Mouse (Mus musculus) layer of hippocampus, postnatal 25 days (tissue): ENCODE measurements at regions not wholly inside any gene's neighbourhood (a gene's known extent, or its start where the extent isn't known, plus 50 kb on each side); places are given as distances from the start of the nearest gene placed in this dataset.

Source experiments
- DNase-seq, 2 experiments: peaks; one replicate each; pipeline ENCODE4 v3.0.0; 2022; ENCODE audit warnings: mixed read lengths in 2 of 2, low spot score in 1 of 2; ENCODE audit errors: extremely low spot score in 1 of 2

- DNase-seq, result peak; percentile 56 to 70
Observed at GRCm38 (mm10) chr9:31971801-31972628, 58.8 kb upstream of the Barx2 start.

GRCm38 (mm10) chr9:31972629-31972993, 59.3 kb upstream of the Barx2 start:
- no peak for DNase-seq

GRCm38 (mm10) chr9:31976191-31976590, 62.9 kb upstream of the Barx2 start:
- DNase-seq, result no peak

GRCm38 (mm10) chr9:31978071-31978470, 64.8 kb upstream of the Barx2 start:
- no peak for DNase-seq

GRCm38 (mm10) chr9:31979211-31979610, 65.9 kb upstream of the Barx2 start:
- no peak for DNase-seq

GRCm38 (mm10) chr9:31980459-31980858, 67.2 kb upstream of the Barx2 start:
- DNase-seq, result no peak

- no peak for DNase-seq
Observed at GRCm38 (mm10) chr9:31983759-31984586, 70.7 kb upstream of the Barx2 start.

- DNase-seq, result no peak
Observed at GRCm38 (mm10) chr9:31988826-31989225, 75.6 kb upstream of the Barx2 start.

- DNase-seq, result no peak
Observed at GRCm38 (mm10) chr9:31989581-31990360, 76.5 kb upstream of the Barx2 start.

GRCm38 (mm10) chr9:31990456-31990855, 77.2 kb upstream of the Barx2 start:
- DNase-seq, result no peak

- no peak for DNase-seq
Observed at GRCm38 (mm10) chr9:31993631-31994601, 80.7 kb upstream of the Barx2 start.

- no peak for DNase-seq
Observed at GRCm38 (mm10) chr9:31995101-31995500, 81.8 kb upstream of the Barx2 start.

- no peak for DNase-seq
Observed at GRCm38 (mm10) chr9:31995700-31996099, 82.4 kb upstream of the Barx2 start.

- DNase-seq, result no peak
Observed at GRCm38 (mm10) chr9:31996466-31997177, 83.4 kb upstream of the Barx2 start.

- peak in 1 of 2 experiments; percentile 24 for DNase-seq
Observed at GRCm38 (mm10) chr9:31997178-31998097, 84.2 kb upstream of the Barx2 start.

GRCm38 (mm10) chr9:31998488-31999280, 85.4 kb upstream of the Barx2 start:
- no peak for DNase-seq

- no peak for DNase-seq
Observed at GRCm38 (mm10) chr9:31999760-32000159, 86.5 kb upstream of the Barx2 start.
